Mouse (Mus musculus) kidney, adult 2 months (tissue): ENCODE results near the gene Aspdh.

Source experiments
- CTCF ChIP-seq: fragments of 200-500 bp; conservative IDR thresholded peaks from 2 replicates; pipeline ENCODE4 v1.5.1; 2011; ENCODE audit warnings: low read depth, mild to moderate bottlenecking, control low read depth, low read length, moderate library complexity, mixed read lengths; ENCODE audit not compliant: insufficient read depth, insufficient read length
- POLR2A ChIP-seq: fragments of 200-500 bp; IDR thresholded peaks from one replicate; pipeline ENCODE4 v1.6.1; 2011; ENCODE audit warnings: low read depth, low read length, control low read depth

- no peak for TF ChIP-seq CTCF
- TF ChIP-seq POLR2A, result no peak
These were observed 32.6 kb upstream of the Aspdh start for GRCm38 (mm10) chr7:44432550-44432949.
